Mouse (Mus musculus): ENCODE measurements around the gene Tfdp2. TPM values are rescaled to one million over a fixed set of nuclear protein-coding genes. Genes with fewer than 3 reads are reported as not detected.

Tfdp2 gene
- polyA plus RNA-seq, 1 experiment, result 72.5 TPM

- Histone ChIP-seq H3K4me1 (ENCODE audit: control insufficient read depth, insufficient read depth, low read length) (peaks cover 2% of the 10 kb centered on the region), H3K27ac (ENCODE audit: control insufficient read depth, insufficient read depth, low read depth, low read length, poor library complexity) (no peak overlapping the region), H3K4me3 (replicated peaks; ENCODE audit: control insufficient read depth, low read depth, low read length) (no peak overlapping the region)
- no peak for TF ChIP-seq POLR2A (IDR thresholded peaks at IDR 0.05; ENCODE audit: borderline replicate concordance, control insufficient read depth, low read depth, low read length)
- TF ChIP-seq CTCF (IDR thresholded peaks at IDR 0.05; ENCODE audit: control insufficient read depth, insufficient read depth, low read length), result no peak
- WGBS, result 78% methylated on average over 5 of the region's 5 CpGs
Observed at GRCm38 (mm10) chr9:96371075-96371474, 175.0 kb downstream of the Tfdp2 start.

Other genes with a start within 250 kb of the Tfdp2 start
- 8.6 and 16.9 TPM in 2 replicates for gene Xrn1, start 241.5 kb upstream of the Tfdp2 start, polyA plus RNA-seq (2011; ENCODE audit: insufficient read depth, insufficient read length, low replicate concordance, missing spikeins)
- 0.34 and 0.62 TPM in 2 replicates for gene Gk5, start 76.9 kb upstream of the Tfdp2 start, polyA plus RNA-seq (2011; ENCODE audit: insufficient read depth, insufficient read length, low replicate concordance, missing spikeins)
- gene Atp1b3, start 168.2 kb downstream of the Tfdp2 start, polyA plus RNA-seq (2011; ENCODE audit: insufficient read depth, insufficient read length, low replicate concordance, missing spikeins), result 43.9 and 72.2 TPM in 2 replicates